Mouse (Mus musculus) forebrain, postnatal 0 days (tissue): ENCODE data around the gene Cfap126. TPM values are rescaled to one million over a fixed set of nuclear protein-coding genes. Genes with fewer than 3 reads are reported as not detected.

Experiments
- ATAC-seq: fragments of 200-750 bp; cut with Nextera tagmentation; 2 replicates; pipeline ENCODE4 v1.8.0; 2017; ENCODE audit warnings: mild to moderate bottlenecking, moderate library complexity
- DNase-seq: peaks from one replicate; pipeline ENCODE4 v3.0.0-alpha.2; 2015
- H3K27ac ChIP-seq: fragments of 300-500 bp; sonication (generic); 2 replicates; pipeline ENCODE4 v1.5.1; 2014; ENCODE audit warnings: low read depth, mild to moderate bottlenecking, antibody characterized with exemption, low read length, moderate library complexity, mixed read lengths
- H3K27me3 ChIP-seq: fragments of 300-500 bp; sonication (generic); 2 replicates; pipeline ENCODE4 v1.6.1; 2014; ENCODE audit warnings: mild to moderate bottlenecking, low read length, mixed read lengths; ENCODE audit not compliant: insufficient read depth
- H3K36me3 ChIP-seq: fragments of 300-500 bp; sonication (generic); 2 replicates; pipeline ENCODE4 v1.6.1; 2014; ENCODE audit warnings: mild to moderate bottlenecking, moderate library complexity; ENCODE audit not compliant: insufficient read depth
- H3K4me1 ChIP-seq: fragments of 300-500 bp; sonication (generic); 2 replicates; pipeline ENCODE4 v1.6.1; 2014; ENCODE audit warnings: antibody characterized with exemption; ENCODE audit not compliant: insufficient read depth
- H3K4me2 ChIP-seq: fragments of 300-500 bp; sonication (generic); 2 replicates; pipeline ENCODE4 v1.6.1; 2014; ENCODE audit warnings: low read depth, mild to moderate bottlenecking, moderate library complexity
- H3K4me3 ChIP-seq: fragments of 300-500 bp; sonication (generic); 2 replicates; pipeline ENCODE4 v1.5.1; 2014; ENCODE audit warnings: low read depth, low read length, mixed read lengths
- H3K9ac ChIP-seq: fragments of 300-500 bp; sonication (generic); 2 replicates; pipeline ENCODE4 v1.6.1; 2014; ENCODE audit warnings: mild to moderate bottlenecking
- H3K9me3 ChIP-seq: fragments of 300-500 bp; sonication (generic); 2 replicates; pipeline ENCODE4 v1.6.1; 2016; ENCODE audit warnings: low read length
- CTCF ChIP-seq: sonication (generic); IDR thresholded peaks from 2 replicates; pipeline ENCODE4 v1.5.1; 2016; ENCODE audit warnings: antibody characterized with exemption, control low read depth, low read depth
- WGBS: fragments of 180-500 bp; shearing (Covaris S2); extraction: QIAGEN DNeasy Blood & Tissue Kit; methylation state at CpG from one replicate; pipeline ENCODE4 v1.1.7; 2014; 5-methylcytosine and 5-hydroxymethylcytosine counted together
- polyA plus RNA-seq: library from polyadenylated mRNA; unstranded; fragments of >200 nt; fragmentation: Nextera tagmentation; extraction: Ambion mirVana; gene quantifications from 2 replicates; pipeline ENCODE4 v1.2.1, GENCODE M21; 2015
- total RNA-seq: library from RNA; depleted of rRNA; stranded (reverse); fragments of >200 nt; gene quantifications from 2 replicates; pipeline ENCODE4 v1.2.3, GENCODE M21; 2014

Gene Cfap126
- total and polyA plus RNA-seq, 2 experiments from 2014 or later = 2.4 to 13.7 TPM

- peak; percentile 78 for TF ChIP-seq CTCF
- H3K27me3 ChIP-seq = no peaks in the 10 kb centered on the region
- ATAC-seq (peak; percentile 54; the same call in 1 of the 2 replicates), DNase-seq (peak; percentile 86)
- no peaks in the 10 kb centered on the region for H3K36me3 ChIP-seq
- H3K4me1 ChIP-seq = 0 out of 2 replicates have a peak, but pooled peaks cover 3% of the 10 kb centered on the region
- H3K4me2 ChIP-seq = no peak overlapping the region
- H3K27ac ChIP-seq = no peak overlapping the region
- H3K4me3 ChIP-seq = no peak overlapping the region
- 5% methylated on average over 4 of the region's 4 CpGs for whole genome bisulfite sequencing
- H3K9ac ChIP-seq = no peak overlapping the region
- H3K9me3 ChIP-seq = no peaks in the 10 kb centered on the region
Measured at GRCm38 (mm10) chr1:171118269-171118684, 4.6 kb downstream of the Cfap126 start.

DNA sequence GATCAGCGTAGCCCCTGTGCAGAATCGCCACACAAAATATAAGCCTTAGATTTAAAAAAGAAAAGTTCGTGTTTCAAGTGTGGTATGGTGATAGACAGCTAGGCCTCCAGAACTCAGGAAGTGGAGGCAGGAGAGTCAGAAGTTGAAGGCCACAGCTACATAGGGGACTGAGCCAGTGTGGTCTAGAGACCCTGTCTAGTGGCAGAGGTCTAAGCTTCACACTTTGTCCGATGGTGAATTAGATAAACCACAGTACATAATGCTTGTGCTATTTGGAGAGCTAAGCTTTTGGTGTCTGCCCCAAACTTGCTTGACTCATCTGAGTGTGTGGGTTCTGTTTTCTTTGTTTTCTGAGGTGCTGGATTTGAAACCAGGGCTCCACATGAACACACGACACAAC, 5.3 kb downstream of the Cfap126 start:
- ATAC-seq = no peak
- no peak for DNase-seq
- 91% methylated on average over 5 of the region's 5 CpGs for WGBS
- Histone ChIP-seq H3K4me2 (no peak overlapping the region), H3K27ac (no peak overlapping the region), H3K9me3 (no peaks in the 10 kb centered on the region), H3K4me3 (no peak overlapping the region), H3K36me3 (no peaks in the 10 kb centered on the region), H3K4me1 (0 out of 2 replicates have a peak, but pooled peaks cover under 1% of the 10 kb centered on the region), H3K9ac (no peak overlapping the region), H3K27me3 (no peaks in the 10 kb centered on the region)
- no peak for TF ChIP-seq CTCF

- no peak for TF ChIP-seq CTCF
- ATAC-seq = no peak
- WGBS = 87% methylated on average over 14 of the region's 14 CpGs
Measured at GRCm38 (mm10) chr1:171119405-171119804, 5.7 kb downstream of the Cfap126 start.

GRCm38 (mm10) chr1:171120893-171121292, 7.2 kb downstream of the Cfap126 start:
- no peak overlapping the region for H3K9ac ChIP-seq
- H3K4me1 ChIP-seq = no peaks in the 10 kb centered on the region
- DNase-seq (no peak), ATAC-seq (no peak)
- 65% methylated on average over 3 of the region's 3 CpGs for WGBS
- no peaks in the 10 kb centered on the region for H3K36me3 ChIP-seq
- no peak overlapping the region for H3K4me3 ChIP-seq
- no peaks in the 10 kb centered on the region for H3K9me3 ChIP-seq
- no peaks in the 10 kb centered on the region for H3K27me3 ChIP-seq
- no peak overlapping the region for H3K4me2 ChIP-seq
- H3K27ac ChIP-seq = no peak overlapping the region
- TF ChIP-seq CTCF = no peak

More at GRCm38 (mm10) chr1:171119405-171119804, 5.7 kb downstream of the Cfap126 start:
- Histone ChIP-seq H3K27ac (no peak overlapping the region), H3K27me3 (no peaks in the 10 kb centered on the region), H3K4me1 (no peaks in the 10 kb centered on the region), H3K9ac (no peak overlapping the region), H3K4me3 (no peak overlapping the region), H3K36me3 (no peaks in the 10 kb centered on the region), H3K4me2 (no peak overlapping the region), H3K9me3 (no peaks in the 10 kb centered on the region)
- DNase-seq = no peak

GRCm38 (mm10) chr1:171121839-171122238, 8.1 kb downstream of the Cfap126 start:
- TF ChIP-seq CTCF = no peak
- Histone ChIP-seq H3K9me3 (no peaks in the 10 kb centered on the region), H3K4me2 (no peak overlapping the region), H3K27me3 (no peaks in the 10 kb centered on the region), H3K36me3 (no peaks in the 10 kb centered on the region), H3K9ac (no peak overlapping the region), H3K27ac (no peak overlapping the region), H3K4me3 (no peak overlapping the region), H3K4me1 (no peaks in the 10 kb centered on the region)
- 49% methylated on average over 5 of the region's 5 CpGs for WGBS
- ATAC-seq = no peak
- no peak for DNase-seq

GRCm38 (mm10) chr1:171122932-171123331, 9.2 kb downstream of the Cfap126 start:
- H3K9ac ChIP-seq = no peak overlapping the region
- no peak for TF ChIP-seq CTCF
- no peaks in the 10 kb centered on the region for H3K27me3 ChIP-seq
- ATAC-seq (no peak), DNase-seq (no peak)
- H3K4me1 ChIP-seq = no peaks in the 10 kb centered on the region
- no peak overlapping the region for H3K4me3 ChIP-seq
- H3K9me3 ChIP-seq = no peaks in the 10 kb centered on the region
- peaks cover 4% of the 10 kb centered on the region; the same call in 1 of the 2 replicates for H3K36me3 ChIP-seq
- 38% methylated on average over 7 of the region's 7 CpGs for WGBS
- H3K4me2 ChIP-seq = no peak overlapping the region
- no peak overlapping the region for H3K27ac ChIP-seq

- Histone ChIP-seq H3K36me3 (peaks cover 14% of the 10 kb centered on the region), H3K4me1 (no peaks in the 10 kb centered on the region), H3K4me3 (no peak overlapping the region), H3K9me3 (no peaks in the 10 kb centered on the region), H3K9ac (no peak overlapping the region), H3K27me3 (no peaks in the 10 kb centered on the region), H3K27ac (no peak overlapping the region), H3K4me2 (no peak overlapping the region)
- DNase-seq (no peak), ATAC-seq (no peak)
- WGBS = 92% methylated on average over 5 of the region's 5 CpGs
- TF ChIP-seq CTCF = no peak
Measured at GRCm38 (mm10) chr1:171124398-171124797, 10.7 kb downstream of the Cfap126 start.
